Mouse (Mus musculus) E14TG2a.4 (cell line): ENCODE data around the gene 3300002I08Rik.

ENCODE experiments used
- CTCF ChIP-seq: conservative IDR thresholded peaks from 2 replicates; pipeline ENCODE4 v1.5.1; 2014; ENCODE audit warnings: low read length
- NANOG ChIP-seq: IDR thresholded peaks from 2 replicates; pipeline ENCODE4 v1.6.1; 2014; ENCODE audit warnings: borderline replicate concordance, low read length, mixed read lengths
- POU5F1 ChIP-seq: IDR thresholded peaks from 2 replicates; pipeline ENCODE4 v1.6.1; 2014; ENCODE audit warnings: low read length, borderline replicate concordance

DNA sequence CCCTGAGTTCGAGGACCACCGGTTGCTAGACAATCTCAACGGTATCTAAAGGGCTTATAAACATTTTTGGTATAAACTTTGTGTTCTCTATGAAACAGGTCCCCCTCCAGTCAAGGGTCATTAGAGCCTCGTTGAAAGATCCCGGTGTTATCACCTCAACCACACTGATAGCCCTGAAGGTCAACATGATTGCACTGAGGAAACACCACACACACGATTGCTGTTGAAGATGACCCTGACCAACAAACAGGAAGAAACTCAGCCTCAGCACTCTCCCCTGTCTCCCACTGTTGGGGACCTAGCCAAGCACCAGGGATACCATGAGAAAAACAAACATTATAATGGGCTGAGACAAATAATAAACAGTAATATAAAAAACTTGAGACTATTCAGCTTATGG, 68.9 kb downstream of the 3300002I08Rik start:
- no peak for TF ChIP-seq CTCF
- no peak for TF ChIP-seq NANOG
- no peak for TF ChIP-seq POU5F1
